Mouse (Mus musculus) layer of hippocampus, adult 2 months (tissue): ENCODE measurements at regions not wholly inside any gene's neighbourhood (a gene's known extent, or its start where the extent isn't known, plus 50 kb on each side); places are given as distances from the start of the nearest gene placed in this dataset.

Experiments
- DNase-seq, 2 experiments: peaks; one replicate each; pipeline ENCODE4 v3.0.0; 2022; ENCODE audit warnings: low spot score in 2 of 2
- H3K27ac ChIP-seq: fragments of 200-600 bp; 2 replicates; pipeline ENCODE4 v1.8.1; 2022
- H3K4me3 ChIP-seq: fragments of 200-600 bp; 2 replicates; pipeline ENCODE4 v1.8.1; 2022; ENCODE audit warnings: mild to moderate bottlenecking
- CTCF ChIP-seq: fragments of 200-600 bp; conservative IDR thresholded peaks from 2 replicates; pipeline ENCODE4 v1.8.1; 2022; ENCODE audit warnings: antibody characterized with exemption, mild to moderate bottlenecking, moderate library complexity

- H3K27ac ChIP-seq: no peak overlapping the region
- H3K4me3 ChIP-seq: no peak overlapping the region
- no peak for TF ChIP-seq CTCF
- DNase-seq: no peak
Observed at GRCm38 (mm10) chr2:19099384-19099783, 99.7 kb upstream of the Armc3 start.

GRCm38 (mm10) chr2:19108753-19109152 is 90.3 kb upstream of the Armc3 start:
- DNase-seq: no peak
- Histone ChIP-seq H3K4me3 (no peak overlapping the region), H3K27ac (no peak overlapping the region)
- no peak for TF ChIP-seq CTCF

DNA sequence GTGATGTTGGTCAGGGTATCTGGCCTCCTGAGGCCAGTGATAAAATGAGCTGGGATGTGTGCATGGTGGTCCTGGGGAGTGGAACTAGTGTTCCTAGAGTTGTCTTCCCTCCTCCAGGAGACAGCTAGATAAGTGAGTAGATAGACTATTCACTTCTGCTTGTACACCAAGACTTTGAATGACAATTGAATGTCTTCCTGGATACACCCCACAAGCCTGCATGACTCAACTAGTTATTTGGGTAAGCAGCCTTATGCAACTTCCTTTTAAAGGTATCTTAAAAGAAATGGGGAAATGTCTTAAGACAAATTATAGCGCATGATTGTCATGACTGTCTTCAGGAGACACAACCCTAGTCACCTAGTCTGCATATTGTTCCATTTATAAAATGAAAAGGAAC is 79.2 kb upstream of the Armc3 start:
- H3K27ac ChIP-seq: no peak overlapping the region
- no peak for DNase-seq
- H3K4me3 ChIP-seq: no peak overlapping the region
- TF ChIP-seq CTCF: no peak

- TF ChIP-seq CTCF: no peak
- no peak overlapping the region for H3K4me3 ChIP-seq
- no peak overlapping the region for H3K27ac ChIP-seq
- DNase-seq: no peak
Observed at GRCm38 (mm10) chr2:19132864-19133263, 66.2 kb upstream of the Armc3 start.

DNA sequence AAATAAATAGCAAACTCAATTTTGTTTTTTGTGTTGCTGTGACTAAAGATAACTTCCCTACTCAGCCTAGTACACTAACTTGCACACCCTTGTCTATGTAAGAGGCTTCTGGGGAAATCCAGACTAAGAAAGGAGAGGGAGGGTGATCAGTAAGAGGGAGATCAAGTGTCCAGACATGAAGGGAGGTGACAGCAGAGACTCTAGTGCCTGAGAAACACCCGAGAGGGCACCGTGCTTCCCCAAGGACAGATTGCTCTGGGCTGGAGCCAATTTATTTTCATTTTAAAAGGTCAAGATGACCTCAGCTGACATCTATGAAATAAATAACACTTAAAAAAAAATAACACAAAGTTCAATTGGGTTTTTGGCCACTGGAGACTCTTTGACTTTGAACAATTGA is 56.5 kb upstream of the Armc3 start:
- no peak overlapping the region for H3K27ac ChIP-seq
- no peak for DNase-seq
- H3K4me3 ChIP-seq: no peak overlapping the region
- TF ChIP-seq CTCF: no peak

DNA sequence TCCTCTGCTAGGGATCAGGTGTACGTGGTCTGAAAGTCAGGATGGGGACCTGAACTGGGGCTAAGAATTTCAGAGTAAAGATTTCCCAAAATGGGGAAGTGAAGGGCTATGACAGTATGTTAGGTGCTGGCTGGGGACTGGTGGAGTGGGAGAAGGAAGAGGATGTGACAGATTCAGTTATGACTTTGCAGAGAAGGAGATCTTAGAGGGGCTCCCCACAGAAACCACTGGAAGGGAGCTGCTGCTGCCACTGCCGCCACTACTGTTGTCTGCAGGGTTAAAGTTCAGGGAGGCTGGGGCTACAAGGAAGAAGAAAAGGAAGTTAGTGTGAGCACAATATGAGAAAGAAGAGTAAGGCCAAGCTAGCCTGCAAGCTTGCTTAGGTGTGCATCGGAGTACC is 53.7 kb upstream of the Armc3 start:
- no peak for TF ChIP-seq CTCF
- no peak overlapping the region for H3K4me3 ChIP-seq
- H3K27ac ChIP-seq: peak overlapping the region; percentile 76
- DNase-seq: no peak

- peak overlapping the region; percentile 76 for H3K27ac ChIP-seq
- no peak overlapping the region for H3K4me3 ChIP-seq
- TF ChIP-seq CTCF: no peak
- DNase-seq: peak; percentile 20 to 26
Observed at GRCm38 (mm10) chr2:19145881-19146280, 53.2 kb upstream of the Armc3 start.

GRCm38 (mm10) chr2:19146289-19146688 is 52.8 kb upstream of the Armc3 start:
- H3K27ac ChIP-seq: peak overlapping the region; percentile 58
- no peak overlapping the region for H3K4me3 ChIP-seq
- no peak for DNase-seq
- TF ChIP-seq CTCF: no peak

DNA sequence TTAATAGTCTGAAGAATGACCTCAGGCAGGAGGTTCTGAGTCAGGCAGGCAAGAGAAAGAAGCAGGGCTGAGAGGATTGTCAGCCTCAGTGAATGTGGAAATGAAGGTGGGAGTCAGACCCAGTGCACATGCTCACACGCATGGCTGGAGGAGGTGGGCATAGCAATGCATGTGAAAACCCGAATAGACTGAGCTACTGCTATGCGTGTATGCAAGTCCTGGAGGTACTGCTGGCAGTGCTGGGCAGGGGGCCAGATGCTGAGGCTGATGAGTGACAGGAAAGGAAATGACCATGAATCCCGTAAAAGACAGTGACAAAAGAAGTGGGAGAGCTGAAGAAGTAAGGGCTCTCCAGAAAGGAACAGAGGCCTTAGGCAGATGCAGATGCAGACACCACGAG is 50.3 kb upstream of the Armc3 start:
- no peak overlapping the region for H3K27ac ChIP-seq
- no peak for DNase-seq
- TF ChIP-seq CTCF: no peak

More for the DNA sequence above, 50.3 kb upstream of the Armc3 start:
- H3K4me3 ChIP-seq: no peak overlapping the region
